Mouse (Mus musculus) embryo, embryonic 9.5 days (tissue): ENCODE results near the gene Morn4.
A peak's percentile ranks its signal among the peaks of the same experiment; 100 is the strongest.
"Not testable (repeated sequence)": the region's sequence is repeated elsewhere in the genome, so short reads cannot be mapped to it uniquely, and the experiment has no call there.

Source experiments
- DNase-seq: peaks from one replicate; pipeline ENCODE4 v3.0.0-alpha.2; 2017; ENCODE audit errors: extremely low spot score

Gene Morn4

GRCm38 (mm10) chr19:42085690-42086089 lies 467 bp downstream of the Morn4 start:
- no peak for DNase-seq

- not testable (repeated sequence) for DNase-seq
Observed at GRCm38 (mm10) chr19:42081613-42082012, 4.5 kb downstream of the Morn4 start.

GRCm38 (mm10) chr19:42080469-42080868 lies 5.7 kb downstream of the Morn4 start:
- no peak for DNase-seq

GRCm38 (mm10) chr19:42079950-42080349 lies 6.2 kb downstream of the Morn4 start:
- no peak for DNase-seq

GRCm38 (mm10) chr19:42079006-42079405 lies 7.2 kb downstream of the Morn4 start:
- no peak for DNase-seq

GRCm38 (mm10) chr19:42078566-42078965 lies 7.6 kb downstream of the Morn4 start:
- DNase-seq, result no peak

GRCm38 (mm10) chr19:42075992-42076391 lies 10.2 kb downstream of the Morn4 start:
- no peak for DNase-seq

- no peak for DNase-seq
Observed at GRCm38 (mm10) chr19:42075051-42075450, 11.1 kb downstream of the Morn4 start.

GRCm38 (mm10) chr19:42072802-42073201 lies 13.4 kb downstream of the Morn4 start:
- no peak for DNase-seq

GRCm38 (mm10) chr19:42071886-42072608 lies 14.1 kb downstream of the Morn4 start:
- no peak for DNase-seq

- no peak for DNase-seq
Observed at GRCm38 (mm10) chr19:42071221-42071620, 14.9 kb downstream of the Morn4 start.

GRCm38 (mm10) chr19:42069241-42069525 lies 17.0 kb downstream of the Morn4 start:
- no peak for DNase-seq

GRCm38 (mm10) chr19:42068441-42069240 lies 17.5 kb downstream of the Morn4 start:
- no peak for DNase-seq

GRCm38 (mm10) chr19:42061443-42061842 lies 24.7 kb downstream of the Morn4 start:
- DNase-seq, result no peak

- DNase-seq, result no peak
Observed at GRCm38 (mm10) chr19:42058426-42058825, 27.7 kb downstream of the Morn4 start.

- DNase-seq, result no peak
Observed at GRCm38 (mm10) chr19:42056719-42057409, 29.3 kb downstream of the Morn4 start.

GRCm38 (mm10) chr19:42055881-42056280 lies 30.3 kb downstream of the Morn4 start:
- DNase-seq, result no peak

GRCm38 (mm10) chr19:42054255-42054654 lies 31.9 kb downstream of the Morn4 start:
- no peak for DNase-seq

GRCm38 (mm10) chr19:42051948-42052347 lies 34.2 kb downstream of the Morn4 start, which contains the start of gene 4933411K16Rik:
TSS of gene 4933411K16Rik (plus strand) at chr19:42052248.
- DNase-seq, result no peak

- DNase-seq, result no peak
Observed at GRCm38 (mm10) chr19:42051351-42051750, 34.8 kb downstream of the Morn4 start.

GRCm38 (mm10) chr19:42050251-42050650 lies 35.9 kb downstream of the Morn4 start:
- DNase-seq, result no peak

- peak; percentile 81 for DNase-seq
Observed at GRCm38 (mm10) chr19:42045269-42046102, 40.7 kb downstream of the Morn4 start, which contains the start of gene Hoga1. TSS of gene Hoga1 (plus strand) at chr19:42045610.
